Mouse (Mus musculus): Measurements from ENCODE around the gene Podn.

Gene Podn

DNA sequence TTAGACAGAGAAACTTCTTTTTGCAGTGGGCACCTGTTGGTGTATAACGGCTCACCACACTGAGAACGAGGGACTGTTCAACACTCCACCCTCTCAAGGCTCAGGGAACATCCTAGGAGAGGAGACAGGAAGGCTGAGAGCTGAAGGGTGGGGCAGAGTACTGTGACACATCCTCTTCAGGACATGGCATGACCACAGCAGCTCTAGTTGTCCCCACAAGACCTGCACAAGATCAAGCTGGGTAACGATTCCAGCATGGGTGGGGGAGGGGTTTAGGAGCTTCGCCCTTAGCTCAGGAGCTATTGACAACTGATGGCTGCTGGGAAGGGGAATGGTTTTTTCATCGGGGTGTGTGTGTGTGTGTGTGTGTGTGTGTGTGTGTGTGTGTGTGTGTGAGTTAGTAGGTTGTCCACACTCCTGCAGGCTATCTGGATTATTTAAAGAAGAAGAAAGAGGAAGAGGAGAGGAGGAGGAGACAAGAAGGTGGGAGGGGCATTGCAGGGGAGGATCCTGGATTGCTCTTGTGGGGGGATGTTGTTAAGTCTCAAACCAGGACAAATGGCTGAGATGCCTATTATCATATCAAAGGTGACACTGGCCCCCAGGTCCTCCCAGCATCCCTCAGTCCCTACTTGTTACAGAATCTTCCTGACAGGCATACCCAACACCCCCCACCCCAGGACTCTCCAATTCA is 129.7 kb downstream of the Podn start:
- DNase-seq (ENCODE audit: low spot score in 2 of 2), result no peak

All from urinary bladder, postnatal 36 days (tissue).